Mouse (Mus musculus): ENCODE results near the gene Hoxa6.

DNA sequence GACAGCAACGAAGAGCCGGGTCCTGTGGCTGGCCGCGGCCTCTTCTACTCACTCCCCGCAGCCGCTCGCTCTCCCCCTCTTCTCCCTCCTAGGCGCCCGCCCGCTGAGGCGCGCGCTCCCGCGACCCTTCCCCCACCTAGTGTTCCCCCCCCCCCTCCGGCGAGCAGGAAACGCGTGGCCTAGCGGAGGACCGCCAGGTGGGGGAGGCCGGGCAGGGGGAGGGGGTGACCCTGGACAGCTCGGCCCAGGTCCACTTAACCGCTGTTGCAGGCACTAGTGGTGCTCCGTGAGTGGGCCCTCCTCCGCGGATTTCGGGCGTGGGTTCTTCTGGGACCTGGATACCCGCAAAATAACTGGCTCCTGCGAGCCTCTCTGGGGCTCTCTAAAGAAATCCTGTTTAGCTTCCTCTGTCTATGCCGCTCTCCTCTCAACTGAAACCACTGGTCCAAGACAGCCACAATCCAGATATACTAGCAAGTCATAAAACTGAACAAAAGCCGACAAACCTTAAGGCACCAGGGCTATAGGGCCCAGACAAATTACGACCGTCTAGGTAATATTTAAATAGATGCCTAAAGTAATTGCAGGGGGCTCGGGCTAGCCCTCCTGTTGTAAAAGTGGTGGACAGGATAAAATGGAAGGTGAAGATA lies 22.1 kb upstream of the Hoxa6 start, which contains the start of gene Hoxa9:
- no peak for TF ChIP-seq POLR2A (IDR thresholded peaks at IDR 0.05; ENCODE audit: extremely low read depth, insufficient read depth, low read length)
- TF ChIP-seq CTCF (IDR thresholded peaks at IDR 0.05; ENCODE audit: low read depth, low read length), result no peak
